Mouse (Mus musculus): ENCODE measurements around the gene Cttnbp2. TPM values are rescaled to one million over a fixed set of nuclear protein-coding genes. Genes with fewer than 3 reads are reported as not detected.
"Not testable (repeated sequence)": the region's sequence is repeated elsewhere in the genome, so short reads cannot be mapped to it uniquely, and the experiment has no call there.

Cttnbp2 gene
- polyA plus RNA-seq, 1 experiment from 2014 or later = 8.6 TPM

GRCm38 (mm10) chr6:18415961-18416360 is 98.7 kb downstream of the Cttnbp2 start:
- WGBS = 66% methylated on average over 4 of the region's 4 CpGs
- H3K4me1 ChIP-seq = 0 out of 2 replicates have a peak, but pooled peaks cover 3% of the 10 kb centered on the region
- no peak overlapping the region for H3K4me2 ChIP-seq
- peaks cover 18% of the 10 kb centered on the region; the same call in 1 of the 2 replicates for H3K36me3 ChIP-seq
- no peak overlapping the region for H3K27ac ChIP-seq (replicated peaks)
- no peaks in the 10 kb centered on the region for H3K27me3 ChIP-seq (replicated peaks)
- ATAC-seq (ENCODE audit: extremely low read depth, insufficient number of reproducible peaks, low FRiP score, low TSS enrichment) = no peak
- H3K9ac ChIP-seq = no peak overlapping the region
- H3K9me3 ChIP-seq = no peaks in the 10 kb centered on the region
- H3K4me3 ChIP-seq = no peak overlapping the region

GRCm38 (mm10) chr6:18411505-18412225 is 103.0 kb downstream of the Cttnbp2 start:
- Histone ChIP-seq H3K27me3 (replicated peaks) (no peaks in the 10 kb centered on the region), H3K36me3 (peaks cover 19% of the 10 kb centered on the region; the same call in 1 of the 2 replicates), H3K4me3 (no peak overlapping the region), H3K4me1 (no peaks in the 10 kb centered on the region), H3K9ac (no peak overlapping the region), H3K9me3 (no peaks in the 10 kb centered on the region), H3K4me2 (no peak overlapping the region), H3K27ac (replicated peaks) (no peak overlapping the region)
- ATAC-seq (ENCODE audit: extremely low read depth, insufficient number of reproducible peaks, low FRiP score, low TSS enrichment) = no peak
- WGBS = 85% methylated on average over 1 of the region's 1 CpGs

GRCm38 (mm10) chr6:18408445-18408844 is 106.2 kb downstream of the Cttnbp2 start:
- 85% methylated on average over 7 of the region's 7 CpGs for WGBS
- no peak for ATAC-seq (ENCODE audit: extremely low read depth, insufficient number of reproducible peaks, low FRiP score, low TSS enrichment)
- no peaks in the 10 kb centered on the region for H3K27me3 ChIP-seq (replicated peaks)
- no peak overlapping the region for H3K4me3 ChIP-seq
- H3K9ac ChIP-seq = no peak overlapping the region
- no peaks in the 10 kb centered on the region for H3K4me1 ChIP-seq
- no peaks in the 10 kb centered on the region for H3K9me3 ChIP-seq
- H3K36me3 ChIP-seq = peaks cover 27% of the 10 kb centered on the region
- H3K27ac ChIP-seq (replicated peaks) = no peak overlapping the region
- H3K4me2 ChIP-seq = no peak overlapping the region

- no peaks in the 10 kb centered on the region for H3K9me3 ChIP-seq
- no peak overlapping the region for H3K27ac ChIP-seq (replicated peaks)
- no peaks in the 10 kb centered on the region for H3K27me3 ChIP-seq (replicated peaks)
- no peak overlapping the region for H3K4me2 ChIP-seq
- 91% methylated on average over 1 of the region's 1 CpGs for WGBS
- H3K4me3 ChIP-seq = no peak overlapping the region
- ATAC-seq (ENCODE audit: extremely low read depth, insufficient number of reproducible peaks, low FRiP score, low TSS enrichment) = no peak
- H3K36me3 ChIP-seq = peaks cover 38% of the 10 kb centered on the region
- H3K4me1 ChIP-seq = peaks cover 3% of the 10 kb centered on the region; the same call in 1 of the 2 replicates
- no peak overlapping the region for H3K9ac ChIP-seq
These were observed 113.5 kb downstream of the Cttnbp2 start for GRCm38 (mm10) chr6:18401066-18401674.

GRCm38 (mm10) chr6:18381380-18381779 is 133.3 kb downstream of the Cttnbp2 start:
- no peak for ATAC-seq (ENCODE audit: extremely low read depth, insufficient number of reproducible peaks, low FRiP score, low TSS enrichment)
- Histone ChIP-seq H3K4me2 (no peak overlapping the region), H3K4me1 (no peaks in the 10 kb centered on the region), H3K4me3 (no peak overlapping the region), H3K9me3 (no peaks in the 10 kb centered on the region), H3K27ac (replicated peaks) (no peak overlapping the region), H3K36me3 (peaks cover 14% of the 10 kb centered on the region), H3K9ac (no peak overlapping the region), H3K27me3 (replicated peaks) (no peaks in the 10 kb centered on the region)
- 67% methylated on average over 2 of the region's 2 CpGs for WGBS

- Histone ChIP-seq H3K9ac (no peak overlapping the region), H3K27ac (replicated peaks) (no peak overlapping the region), H3K4me3 (no peak overlapping the region), H3K36me3 (peaks cover 19% of the 10 kb centered on the region), H3K27me3 (replicated peaks) (no peaks in the 10 kb centered on the region), H3K4me2 (no peak overlapping the region), H3K4me1 (no peaks in the 10 kb centered on the region), H3K9me3 (no peaks in the 10 kb centered on the region)
- WGBS = 73% methylated on average over 13 of the region's 13 CpGs
- ATAC-seq (ENCODE audit: extremely low read depth, insufficient number of reproducible peaks, low FRiP score, low TSS enrichment) = no peak
These were observed 134.1 kb downstream of the Cttnbp2 start for GRCm38 (mm10) chr6:18380300-18381202.

- H3K4me1 ChIP-seq; H3K4me3 ChIP-seq; H3K4me2 ChIP-seq; H3K9ac ChIP-seq; ATAC-seq (ENCODE audit: extremely low read depth, insufficient number of reproducible peaks, low FRiP score, low TSS enrichment); H3K27ac ChIP-seq (replicated peaks); H3K9me3 ChIP-seq; H3K27me3 ChIP-seq (replicated peaks): not testable (repeated sequence)
- 79% methylated on average over 2 of the region's 2 CpGs for WGBS
- H3K36me3 ChIP-seq = peaks cover 20% of the 10 kb centered on the region
These were observed 136.9 kb downstream of the Cttnbp2 start for GRCm38 (mm10) chr6:18377755-18378154.

- H3K27ac ChIP-seq (replicated peaks) = no peak overlapping the region
- ATAC-seq (ENCODE audit: extremely low read depth, insufficient number of reproducible peaks, low FRiP score, low TSS enrichment) = no peak
These were observed 139.9 kb downstream of the Cttnbp2 start for GRCm38 (mm10) chr6:18374744-18375143.

GRCm38 (mm10) chr6:18373652-18374051 is 141.0 kb downstream of the Cttnbp2 start:
- H3K9me3 ChIP-seq = no peaks in the 10 kb centered on the region
- H3K27me3 ChIP-seq (replicated peaks) = no peaks in the 10 kb centered on the region
- no peak overlapping the region for H3K4me3 ChIP-seq
- no peak overlapping the region for H3K4me2 ChIP-seq
- ATAC-seq (ENCODE audit: extremely low read depth, insufficient number of reproducible peaks, low FRiP score, low TSS enrichment) = no peak
- H3K27ac ChIP-seq (replicated peaks) = no peak overlapping the region
- H3K36me3 ChIP-seq = 0 out of 2 replicates have a peak, but pooled peaks cover 6% of the 10 kb centered on the region
- no peak overlapping the region for H3K9ac ChIP-seq
- H3K4me1 ChIP-seq = no peaks in the 10 kb centered on the region; the same call in 1 of the 2 replicates
- 75% methylated on average over 1 of the region's 1 CpGs for WGBS

More at GRCm38 (mm10) chr6:18374744-18375143, 139.9 kb downstream of the Cttnbp2 start:
- Histone ChIP-seq H3K36me3 (peaks cover 12% of the 10 kb centered on the region), H3K4me2 (no peak overlapping the region), H3K9ac (no peak overlapping the region), H3K27me3 (replicated peaks) (no peaks in the 10 kb centered on the region), H3K9me3 (no peaks in the 10 kb centered on the region), H3K4me3 (no peak overlapping the region), H3K4me1 (no peaks in the 10 kb centered on the region; the same call in 1 of the 2 replicates)
- 69% methylated on average over 4 of the region's 4 CpGs for WGBS

- WGBS = 24% methylated on average over 7 of the region's 7 CpGs
- peak overlapping the region; percentile 43; the same call in 1 of the 2 replicates for H3K4me2 ChIP-seq
- H3K9me3 ChIP-seq = no peaks in the 10 kb centered on the region
- 0 out of 2 replicates have a peak, but pooled peaks cover 6% of the 10 kb centered on the region for H3K36me3 ChIP-seq
- H3K4me1 ChIP-seq = no peaks in the 10 kb centered on the region; the same call in 1 of the 2 replicates
- H3K9ac ChIP-seq = no peak overlapping the region
- ATAC-seq (ENCODE audit: extremely low read depth, insufficient number of reproducible peaks, low FRiP score, low TSS enrichment) = no peak
- H3K27ac ChIP-seq (replicated peaks) = no peak overlapping the region
- H3K27me3 ChIP-seq (replicated peaks) = no peaks in the 10 kb centered on the region
- H3K4me3 ChIP-seq = no peak overlapping the region
These were observed 142.0 kb downstream of the Cttnbp2 start for GRCm38 (mm10) chr6:18372447-18373228.
